Mouse (Mus musculus): ENCODE results near the gene 3110040M04Rik.

DNA sequence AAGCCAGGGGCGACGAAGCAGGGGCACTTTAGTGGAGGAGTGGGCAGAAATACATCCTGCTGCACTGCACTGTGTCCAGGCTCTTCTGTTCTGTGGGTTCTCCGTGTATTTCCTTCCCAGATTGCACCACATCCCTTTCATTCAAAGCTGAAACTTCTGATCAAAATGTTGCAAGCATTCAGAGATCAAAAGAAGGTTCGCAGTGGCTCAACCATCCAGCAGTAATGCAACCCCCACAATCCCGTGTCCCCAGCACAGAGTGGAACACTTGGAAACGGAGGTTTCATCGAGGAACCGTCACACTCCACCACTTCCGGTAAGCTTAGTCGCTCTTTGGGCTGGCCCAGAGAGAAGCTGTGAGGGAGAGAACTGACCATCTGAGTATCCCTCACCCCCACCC, 41.2 kb downstream of the 3110040M04Rik start:
- TF ChIP-seq EP300 (IDR thresholded peaks at IDR 0.05; ENCODE audit: low read depth) (no peak), CTCF (IDR thresholded peaks at IDR 0.05; ENCODE audit: low read depth) (no peak)

Data from heart, postnatal 0 days (tissue).